Mouse (Mus musculus) MEL (cell line): ENCODE measurements around the gene Ogfod2. TPM values are rescaled to one million over a fixed set of nuclear protein-coding genes. Genes with fewer than 3 reads are reported as not detected.

Experiments used
- DNase-seq: peaks from one replicate; pipeline ENCODE4 v3.0.0; 2011; ENCODE audit warnings: low read depth, low spot score
- H3K27ac ChIP-seq: 2 replicates; pipeline ENCODE4 v1.5.1; 2012; ENCODE audit warnings: low read depth, mild to moderate bottlenecking, control low read depth, low read length, moderate library complexity; ENCODE audit not compliant: control insufficient read depth
- H3K27me3 ChIP-seq, 2 experiments: fragments of 150-350 bp in 1 of 2; sonication (generic) in 1 of 2; 2 replicates each; pipeline ENCODE4 v1.6.1; 2012; ENCODE audit warnings: low read length in 2 of 2, mild to moderate bottlenecking in 2 of 2, improper control_type of control experiment in 1 of 2, moderate library complexity in 1 of 2; ENCODE audit not compliant: insufficient read depth in 2 of 2, control insufficient read depth in 1 of 2
- H3K36me3 ChIP-seq, 2 experiments: 2 replicates each; pipeline ENCODE4 v1.6.1; 2012 to 2014; ENCODE audit warnings: low read length in 2 of 2, improper control_type of control experiment in 1 of 2, inconsistent platforms in 1 of 2, mild to moderate bottlenecking in 1 of 2; ENCODE audit not compliant: insufficient read depth in 2 of 2, control insufficient read depth in 1 of 2
- H3K4me1 ChIP-seq, 2 experiments: fragments of 150-350 bp in 1 of 2; sonication (generic) in 1 of 2; 2 replicates each; pipeline ENCODE4 v1.6.1; 2012; ENCODE audit warnings: low read length in 2 of 2, improper control_type of control experiment in 1 of 2, mild to moderate bottlenecking in 1 of 2; ENCODE audit not compliant: insufficient read depth in 2 of 2, control insufficient read depth in 1 of 2
- H3K4me3 ChIP-seq, 2 experiments: fragments of 150-350 bp in 1 of 2; sonication (generic) in 1 of 2; 2 replicates each; pipeline ENCODE4 v1.5.1; 2012; ENCODE audit warnings: low read depth in 2 of 2, low read length in 2 of 2, mild to moderate bottlenecking in 2 of 2, moderate library complexity in 2 of 2, control low read depth in 1 of 2, improper control_type of control experiment in 1 of 2; ENCODE audit not compliant: control insufficient read depth in 1 of 2, insufficient read depth in 1 of 2
- H3K79me2 ChIP-seq: 2 replicates; pipeline ENCODE4 v1.6.1; 2012; ENCODE audit warnings: mild to moderate bottlenecking, low read length, moderate library complexity; ENCODE audit not compliant: control insufficient read depth, poor library complexity, insufficient read depth
- H3K9ac ChIP-seq: 2 replicates; pipeline ENCODE4 v1.6.1; 2012; ENCODE audit warnings: low read depth, mild to moderate bottlenecking, control low read depth, low read length, moderate library complexity; ENCODE audit not compliant: control insufficient read depth, poor library complexity, severe bottlenecking
- H3K9me3 ChIP-seq: fragments of 150-350 bp; sonication (generic); replicated peaks from 2 replicates; pipeline ENCODE4 v1.6.1; 2012; ENCODE audit warnings: mild to moderate bottlenecking, low read length, improper control_type of control experiment, moderate library complexity; ENCODE audit not compliant: insufficient read depth
- CHD1 ChIP-seq: IDR thresholded peaks from 2 replicates; pipeline ENCODE4 v1.6.1; 2012; ENCODE audit warnings: low read depth, mild to moderate bottlenecking, inconsistent platforms, low read length, improper control_type of control experiment
- E2F4 ChIP-seq: IDR thresholded peaks from 2 replicates; pipeline ENCODE4 v1.6.1; 2011; ENCODE audit warnings: low read depth, low read length, improper control_type of control experiment, borderline replicate concordance
- EP300 ChIP-seq, 2 experiments: IDR thresholded peaks; 2 replicates each; pipeline ENCODE4 v1.6.1; 2011; ENCODE audit warnings: improper control_type of control experiment in 2 of 2, low read length in 2 of 2, low read depth in 1 of 2, mild to moderate bottlenecking in 1 of 2
- ETS1 ChIP-seq: IDR thresholded peaks from 2 replicates; pipeline ENCODE4 v1.6.1; 2012; ENCODE audit warnings: low read depth, mild to moderate bottlenecking, inconsistent platforms, low read length, improper control_type of control experiment, moderate library complexity
- GABPA ChIP-seq: IDR thresholded peaks from 2 replicates; pipeline ENCODE4 v1.6.1; 2012; ENCODE audit warnings: low read depth, mild to moderate bottlenecking, inconsistent platforms, low read length, improper control_type of control experiment, moderate library complexity
- KAT2A ChIP-seq: conservative IDR thresholded peaks from 2 replicates; pipeline ENCODE4 v1.6.1; 2012; ENCODE audit warnings: low read depth, low read length, improper control_type of control experiment, inconsistent platforms
- MAX ChIP-seq: IDR thresholded peaks from 2 replicates; pipeline ENCODE4 v1.6.1; 2011; ENCODE audit warnings: low read length, improper control_type of control experiment
- MAZ ChIP-seq: IDR thresholded peaks from 2 replicates; pipeline ENCODE4 v1.6.1; 2012; ENCODE audit warnings: low read depth, mild to moderate bottlenecking, inconsistent platforms, low read length, improper control_type of control experiment
- MXI1 ChIP-seq: IDR thresholded peaks from 2 replicates; pipeline ENCODE4 v1.6.1; 2011; ENCODE audit warnings: mild to moderate bottlenecking, low read depth, low read length, improper control_type of control experiment
- MYB ChIP-seq: IDR thresholded peaks from 2 replicates; pipeline ENCODE4 v1.6.1; 2011; ENCODE audit warnings: mild to moderate bottlenecking, low read depth, low read length, improper control_type of control experiment
- MYC ChIP-seq: IDR thresholded peaks from 2 replicates; pipeline ENCODE4 v1.6.1; 2011; ENCODE audit warnings: low read depth, mild to moderate bottlenecking, low read length, improper control_type of control experiment, moderate library complexity
- NRF1 ChIP-seq: IDR thresholded peaks from 2 replicates; pipeline ENCODE4 v1.6.1; 2014; ENCODE audit warnings: low read depth, mild to moderate bottlenecking, inconsistent platforms, low read length, improper control_type of control experiment, moderate library complexity; ENCODE audit not compliant: poor library complexity, insufficient read depth, severe bottlenecking
- POLR2A ChIP-seq, 2 experiments: IDR thresholded peaks; 2 replicates each; pipeline ENCODE4 v1.6.1; 2011 to 2012; ENCODE audit warnings: low read length in 2 of 2, mild to moderate bottlenecking in 2 of 2, control low read depth in 1 of 2, improper control_type of control experiment in 1 of 2, low read depth in 1 of 2, moderate library complexity in 1 of 2; ENCODE audit not compliant: control insufficient read depth in 1 of 2, insufficient read depth in 1 of 2, poor library complexity in 1 of 2
- POLR2AphosphoS2 ChIP-seq: IDR thresholded peaks from 2 replicates; pipeline ENCODE4 v1.6.1; 2011; ENCODE audit warnings: low read length, improper control_type of control experiment
- RCOR1 ChIP-seq: IDR thresholded peaks from 2 replicates; pipeline ENCODE4 v1.6.1; 2012; ENCODE audit warnings: low read depth, mild to moderate bottlenecking, inconsistent platforms, low read length, improper control_type of control experiment
- SMC3 ChIP-seq: IDR thresholded peaks from 2 replicates; pipeline ENCODE4 v1.6.1; 2011; ENCODE audit warnings: low read depth, low read length, improper control_type of control experiment
- TAL1 ChIP-seq: IDR thresholded peaks from 2 replicates; pipeline ENCODE4 v1.6.1; 2012; ENCODE audit warnings: mild to moderate bottlenecking, inconsistent platforms, low read length, moderate library complexity, mixed read lengths
- TCF12 ChIP-seq: IDR thresholded peaks from 2 replicates; pipeline ENCODE4 v1.6.1; 2014; ENCODE audit warnings: low read depth, mild to moderate bottlenecking, inconsistent platforms, low read length, improper control_type of control experiment, moderate library complexity
- ZC3H11A ChIP-seq: IDR thresholded peaks from 2 replicates; pipeline ENCODE4 v1.6.1; 2012; ENCODE audit warnings: low read depth, mild to moderate bottlenecking, inconsistent platforms, low read length, improper control_type of control experiment
- ZMIZ1 ChIP-seq: IDR thresholded peaks from 2 replicates; pipeline ENCODE4 v1.6.1; 2012; ENCODE audit warnings: low read depth, mild to moderate bottlenecking, inconsistent platforms, low read length, improper control_type of control experiment, moderate library complexity
- ZNF384 ChIP-seq: IDR thresholded peaks from 2 replicates; pipeline ENCODE4 v1.6.1; 2012; ENCODE audit warnings: low read depth, mild to moderate bottlenecking, inconsistent platforms, low read length, improper control_type of control experiment
- polyA plus RNA-seq, 2 experiments: library from polyadenylated mRNA; stranded (reverse) in 1 of 2; unstranded in 1 of 2; fragments of >175 nt in 1 of 2; fragments of >200 nt in 1 of 2; gene quantifications; 2 replicates each; pipeline versions ENCODE4 v1.2.1 to v1.2.4; 2012; ENCODE audit warnings: low replicate concordance in 2 of 2, low read depth in 1 of 2; ENCODE audit not compliant: insufficient read length in 2 of 2, insufficient read depth in 1 of 2, missing spikeins in 1 of 2
- total RNA-seq: library from RNA; depleted of rRNA; stranded (reverse); fragments of 300-350 nt; gene quantifications from 2 replicates; pipeline ENCODE4 v1.2.3, GENCODE M21; 2012

The Ogfod2 gene
- total and polyA plus RNA-seq, 3 experiments = 39.8 to 51.2 TPM; not detected in 1

GRCm38 (mm10) chr5:124084588-124085173 is 27.4 kb upstream of the Ogfod2 start (continued):
- TF ChIP-seq NRF1 = 0 out of 2 replicates have a peak, but pooled peaks have one; percentile 7

- Histone ChIP-seq H3K9me3 (no peaks in the 10 kb centered on the region), H3K9ac (no peak overlapping the region), H3K4me3 (no peak overlapping the region), H3K79me2 (no peaks in the 10 kb centered on the region), H3K36me3 (no peaks in the 10 kb centered on the region), H3K4me1 (no peaks in the 10 kb centered on the region), H3K27ac (no peak overlapping the region), H3K27me3 (no peaks in the 10 kb centered on the region)
- DNase-seq = no peak
- TF ChIP-seq TAL1 (no peak), E2F4 (no peak), MYC (no peak), MYB (no peak), ZMIZ1 (no peak), CHD1 (no peak), MAZ (no peak), GABPA (no peak), EP300 (IDR thresholded peaks at IDR 0.05; ENCODE audit: low read depth in 1 of 2, low read length in 2 of 2) (no peak), TCF12 (no peak), POLR2AphosphoS2 (no peak), KAT2A (no peak), ZNF384 (no peak), POLR2A (IDR thresholded peaks at IDR 0.05; ENCODE audit: control insufficient read depth in 1 of 2, insufficient read depth in 1 of 2, low read depth in 1 of 2, low read length in 2 of 2, poor library complexity in 1 of 2) (no peak), ZC3H11A (no peak), MAX (no peak), RCOR1 (no peak), SMC3 (no peak), ETS1 (no peak), MXI1 (no peak)
Observed at GRCm38 (mm10) chr5:124085513-124085912, 26.6 kb upstream of the Ogfod2 start.
